Mouse (Mus musculus) midbrain, postnatal 0 days (tissue): ENCODE data around the gene Anp32a. TPM values are rescaled to one million over a fixed set of nuclear protein-coding genes. Genes with fewer than 3 reads are reported as not detected.

ENCODE experiments used
- ATAC-seq: fragments of 200-750 bp; cut with Nextera tagmentation; 2 replicates; pipeline ENCODE4 v1.8.0; 2017; ENCODE audit warnings: moderate number of reproducible peaks, mild to moderate bottlenecking, moderate TSS enrichment, moderate library complexity; ENCODE audit not compliant: low FRiP score
- DNase-seq: peaks from one replicate; pipeline ENCODE4 v3.0.0-alpha.2; 2015; ENCODE audit warnings: low spot score
- H3K27ac ChIP-seq: fragments of 300-500 bp; sonication (generic); 2 replicates; pipeline ENCODE4 v1.5.1; 2014; ENCODE audit warnings: low read depth, mild to moderate bottlenecking, low read length, mixed read lengths
- H3K27me3 ChIP-seq: fragments of 300-500 bp; sonication (generic); 2 replicates; pipeline ENCODE4 v1.6.1; 2014; ENCODE audit warnings: low read length, control low read depth, mixed read lengths; ENCODE audit not compliant: insufficient read depth
- H3K36me3 ChIP-seq: fragments of 300-500 bp; sonication (generic); 2 replicates; pipeline ENCODE4 v1.6.1; 2014; ENCODE audit warnings: low read length, control low read depth, mixed read lengths; ENCODE audit not compliant: insufficient read depth
- H3K4me1 ChIP-seq: fragments of 300-500 bp; sonication (generic); 2 replicates; pipeline ENCODE4 v1.6.1; 2014; ENCODE audit warnings: mild to moderate bottlenecking, control low read depth, antibody characterized with exemption, low read length, mixed read lengths; ENCODE audit not compliant: insufficient read depth
- H3K4me2 ChIP-seq: fragments of 300-500 bp; sonication (generic); 2 replicates; pipeline ENCODE4 v1.6.1; 2014; ENCODE audit warnings: low read depth, mild to moderate bottlenecking, low read length, mixed read lengths; ENCODE audit not compliant: poor library complexity, severe bottlenecking
- H3K4me3 ChIP-seq: fragments of 300-500 bp; sonication (generic); 2 replicates; pipeline ENCODE4 v1.5.1; 2014; ENCODE audit warnings: low read depth, mild to moderate bottlenecking, low read length, moderate library complexity
- H3K9ac ChIP-seq: fragments of 300-500 bp; sonication (generic); replicated peaks from 2 replicates; pipeline ENCODE4 v1.6.1; 2014; ENCODE audit warnings: mild to moderate bottlenecking, low read length, moderate library complexity, mixed read lengths; ENCODE audit not compliant: poor library complexity, severe bottlenecking
- H3K9me3 ChIP-seq: fragments of 300-500 bp; sonication (generic); 2 replicates; pipeline ENCODE4 v1.6.1; 2016; ENCODE audit warnings: low read length, control low read depth
- CTCF ChIP-seq: IDR thresholded peaks from 2 replicates; pipeline ENCODE4 v1.5.1; 2016; ENCODE audit warnings: antibody characterized with exemption, mild to moderate bottlenecking
- WGBS: fragments of 180-500 bp; shearing (Covaris S2); extraction: QIAGEN DNeasy Blood & Tissue Kit; methylation state at CpG from one replicate; pipeline ENCODE4 v1.1.7; 2014; 5-methylcytosine and 5-hydroxymethylcytosine counted together
- polyA plus RNA-seq: library from polyadenylated mRNA; unstranded; fragments of >200 nt; fragmentation: Nextera tagmentation; extraction: Ambion mirVana; gene quantifications from 2 replicates; pipeline ENCODE4 v1.2.1, GENCODE M21; 2015
- total RNA-seq: library from RNA; depleted of rRNA; stranded (reverse); fragments of >200 nt; gene quantifications from 2 replicates; pipeline ENCODE4 v1.2.3, GENCODE M21; 2014

Gene Anp32a
- total and polyA plus RNA-seq, 2 experiments from 2014 or later, result 76.2 to 88.8 TPM

GRCm38 (mm10) chr9:62368256-62368905 lies 27.3 kb downstream of the Anp32a start:
- no peak for DNase-seq
- H3K4me3 ChIP-seq, result no peak overlapping the region
- no peaks in the 10 kb centered on the region for H3K27me3 ChIP-seq
- H3K36me3 ChIP-seq, result peaks cover 4% of the 10 kb centered on the region; the same call in 1 of the 2 replicates
- no peak overlapping the region for H3K9ac ChIP-seq
- H3K27ac ChIP-seq, result peak overlapping the region; percentile 18; the same call in 1 of the 2 replicates
- no peak for TF ChIP-seq CTCF
- H3K9me3 ChIP-seq, result no peaks in the 10 kb centered on the region
- peaks cover 18% of the 10 kb centered on the region for H3K4me1 ChIP-seq
- WGBS, result 81% methylated on average over 6 of the region's 6 CpGs
- no peak for ATAC-seq
- no peak overlapping the region for H3K4me2 ChIP-seq

GRCm38 (mm10) chr9:62369172-62369571 lies 28.1 kb downstream of the Anp32a start:
- 83% methylated on average over 6 of the region's 6 CpGs for WGBS
- Histone ChIP-seq H3K9me3 (no peaks in the 10 kb centered on the region), H3K36me3 (peaks cover 12% of the 10 kb centered on the region; the same call in 1 of the 2 replicates), H3K9ac (no peak overlapping the region), H3K27ac (no peak overlapping the region), H3K27me3 (no peaks in the 10 kb centered on the region), H3K4me2 (no peak overlapping the region), H3K4me3 (no peak overlapping the region), H3K4me1 (peaks cover 18% of the 10 kb centered on the region)
- no peak for DNase-seq
- TF ChIP-seq CTCF, result no peak
- ATAC-seq, result no peak

GRCm38 (mm10) chr9:62370186-62370585 lies 29.1 kb downstream of the Anp32a start:
- no peaks in the 10 kb centered on the region for H3K27me3 ChIP-seq
- no peaks in the 10 kb centered on the region for H3K9me3 ChIP-seq
- no peak overlapping the region for H3K4me3 ChIP-seq
- no peak overlapping the region for H3K27ac ChIP-seq
- no peak for DNase-seq
- peaks cover 13% of the 10 kb centered on the region; the same call in 1 of the 2 replicates for H3K36me3 ChIP-seq
- peaks cover 18% of the 10 kb centered on the region for H3K4me1 ChIP-seq
- WGBS, result 78% methylated on average over 9 of the region's 9 CpGs
- H3K9ac ChIP-seq, result no peak overlapping the region
- ATAC-seq, result no peak
- no peak overlapping the region for H3K4me2 ChIP-seq
- no peak for TF ChIP-seq CTCF

GRCm38 (mm10) chr9:62370648-62371280 lies 29.7 kb downstream of the Anp32a start:
- WGBS, result 73% methylated on average over 6 of the region's 6 CpGs
- H3K36me3 ChIP-seq, result peaks cover 13% of the 10 kb centered on the region
- H3K4me3 ChIP-seq, result no peak overlapping the region
- H3K4me2 ChIP-seq, result no peak overlapping the region
- ATAC-seq (no peak), DNase-seq (no peak)
- H3K27ac ChIP-seq, result no peak overlapping the region
- peaks cover 18% of the 10 kb centered on the region for H3K4me1 ChIP-seq
- H3K9ac ChIP-seq, result no peak overlapping the region
- no peaks in the 10 kb centered on the region for H3K9me3 ChIP-seq
- peak; percentile 10; the same call in 1 of the 2 replicates for TF ChIP-seq CTCF
- H3K27me3 ChIP-seq, result no peaks in the 10 kb centered on the region

GRCm38 (mm10) chr9:62371745-62372555 lies 30.9 kb downstream of the Anp32a start:
- H3K36me3 ChIP-seq, result peaks cover 20% of the 10 kb centered on the region
- no peaks in the 10 kb centered on the region for H3K9me3 ChIP-seq
- ATAC-seq, result no peak

More at GRCm38 (mm10) chr9:62371745-62372555, 30.9 kb downstream of the Anp32a start:
- Histone ChIP-seq H3K4me3 (no peak overlapping the region), H3K27me3 (no peaks in the 10 kb centered on the region), H3K27ac (no peak overlapping the region), H3K9ac (no peak overlapping the region), H3K4me2 (no peak overlapping the region), H3K4me1 (peaks cover 11% of the 10 kb centered on the region)
- no peak for TF ChIP-seq CTCF
- WGBS, result 78% methylated on average over 16 of the region's 16 CpGs
- no peak for DNase-seq
